Mouse (Mus musculus) urinary bladder, adult 18-20 months (tissue): ENCODE results near the gene Tex45.

ENCODE experiments used
- DNase-seq, 2 experiments: peaks; one replicate each; pipeline ENCODE4 v3.0.0; 2022; ENCODE audit warnings: low spot score in 2 of 2, mixed read lengths in 2 of 2

The Tex45 gene

GRCm38 (mm10) chr8:3470562-3470961 lies at the start of gene Tex45:
Tex45 (plus strand) TSS chr8:3470862.
- no peak for DNase-seq

GRCm38 (mm10) chr8:3421507-3421906 lies 49.2 kb upstream of the Tex45 start:
- no peak for DNase-seq

- peak in 1 of 2 experiments; percentile 48 for DNase-seq
These were observed 45.4 kb upstream of the Tex45 start for GRCm38 (mm10) chr8:3425217-3425616.

- DNase-seq: no peak
These were observed 44.5 kb upstream of the Tex45 start for GRCm38 (mm10) chr8:3426211-3426610.

- DNase-seq: no peak
These were observed 42.2 kb upstream of the Tex45 start for GRCm38 (mm10) chr8:3428426-3428825.

- DNase-seq: peak; percentile 68 to 89
These were observed 40.7 kb upstream of the Tex45 start for GRCm38 (mm10) chr8:3429966-3430365.

GRCm38 (mm10) chr8:3431113-3431512 lies 39.5 kb upstream of the Tex45 start:
- no peak for DNase-seq

GRCm38 (mm10) chr8:3436492-3436891 lies 34.2 kb upstream of the Tex45 start:
- DNase-seq: no peak

- DNase-seq: no peak
These were observed 31.2 kb upstream of the Tex45 start for GRCm38 (mm10) chr8:3439510-3439909.

GRCm38 (mm10) chr8:3449226-3449625 lies 21.4 kb upstream of the Tex45 start:
- DNase-seq: no peak

GRCm38 (mm10) chr8:3450670-3451069 lies 20.0 kb upstream of the Tex45 start:
- DNase-seq: peak; percentile 31 to 39

GRCm38 (mm10) chr8:3451992-3452391 lies 18.7 kb upstream of the Tex45 start:
- DNase-seq: no peak

GRCm38 (mm10) chr8:3463248-3463647 lies 7.4 kb upstream of the Tex45 start:
- DNase-seq: no peak

GRCm38 (mm10) chr8:3464309-3464708 lies 6.4 kb upstream of the Tex45 start:
- DNase-seq: no peak

- peak; percentile 99 for DNase-seq
These were observed 3.4 kb upstream of the Tex45 start, which contains the start of gene Pex11g for GRCm38 (mm10) chr8:3467006-3467885. Pex11g (minus strand) TSS chr8:3467680.

- no peak for DNase-seq
These were observed 2.6 kb upstream of the Tex45 start for GRCm38 (mm10) chr8:3467886-3468545.

GRCm38 (mm10) chr8:3468838-3469237 lies 1.8 kb upstream of the Tex45 start:
- DNase-seq: no peak

- no peak for DNase-seq
These were observed 5.2 kb downstream of the Tex45 start for GRCm38 (mm10) chr8:3475715-3476429.

- no peak for DNase-seq
These were observed 9.6 kb downstream of the Tex45 start for GRCm38 (mm10) chr8:3480221-3480785.

- no peak for DNase-seq
These were observed 10.9 kb downstream of the Tex45 start for GRCm38 (mm10) chr8:3481605-3482004.

GRCm38 (mm10) chr8:3482240-3482740 lies 11.6 kb downstream of the Tex45 start:
- DNase-seq: no peak

GRCm38 (mm10) chr8:3483546-3483945 lies 12.9 kb downstream of the Tex45 start:
- no peak for DNase-seq
